Mouse (Mus musculus): ENCODE measurements at regions not wholly inside any gene's neighbourhood (a gene's known extent, or its start where the extent isn't known, plus 50 kb on each side); places are given as distances from the start of the nearest gene placed in this dataset.
A peak's percentile ranks its signal among the peaks of the same experiment; 100 is the strongest.
"Not testable (repeated sequence)": the region's sequence is repeated elsewhere in the genome, so short reads cannot be mapped to it uniquely, and the experiment has no call there.

DNA sequence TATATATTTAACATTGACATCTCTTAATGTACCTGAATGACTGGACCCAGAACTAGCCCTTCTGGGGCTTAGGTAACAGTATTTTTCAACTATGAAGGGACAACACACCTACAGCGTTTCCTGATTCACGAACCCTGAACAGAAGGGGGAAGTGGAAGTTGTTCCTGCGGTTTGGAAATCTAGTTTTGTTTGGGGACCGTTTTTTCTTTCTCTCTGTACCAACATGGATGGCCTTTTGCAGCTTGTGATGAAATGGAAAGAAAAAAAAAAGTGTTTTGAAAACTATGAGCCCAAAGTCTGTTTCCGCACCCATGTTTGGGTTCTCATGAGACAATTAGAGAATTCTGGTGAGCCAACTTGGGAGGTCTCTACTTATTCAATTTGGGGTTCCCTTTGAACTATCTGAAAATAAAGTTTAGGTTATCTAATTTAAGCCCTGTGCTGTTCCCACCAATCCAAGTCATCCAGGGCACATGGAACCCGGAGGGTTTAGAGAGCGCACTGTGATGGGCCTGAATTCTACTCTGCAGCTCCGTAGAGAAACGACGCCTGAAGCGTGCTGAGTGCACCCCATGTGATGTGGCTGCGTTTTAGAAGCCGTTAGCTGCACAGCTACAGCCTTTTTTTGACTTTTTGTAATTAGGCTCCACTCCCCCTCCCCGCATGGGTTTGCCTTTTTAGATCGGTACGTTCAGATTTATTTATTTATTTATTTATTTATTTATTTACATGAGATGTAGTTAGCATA lies 137.0 kb upstream of the Rapgef5 start:
- DNase-seq (ENCODE audit: low spot score in 2 of 2): peak in 1 of 2 experiments; percentile 0

DNA sequence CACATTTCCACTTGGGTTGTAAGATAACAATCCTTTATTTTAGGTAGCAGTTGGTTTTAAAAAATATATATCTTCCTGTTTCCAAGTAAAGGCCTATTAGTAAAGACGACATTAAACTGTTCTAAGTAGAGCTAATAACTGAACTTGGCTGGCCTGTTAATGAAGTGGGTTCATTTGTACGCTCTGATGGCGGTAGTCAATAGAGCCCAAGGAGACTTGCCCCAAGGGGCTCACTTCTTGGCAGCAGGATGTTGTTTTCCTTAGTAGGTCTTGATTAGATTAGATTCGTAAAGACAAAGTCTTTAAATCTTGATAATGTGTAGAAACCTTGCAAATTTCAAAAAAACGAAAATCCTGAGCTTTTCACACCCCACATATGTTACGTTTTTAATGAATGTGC lies 135.4 kb upstream of the Rapgef5 start:
- peak in 1 of 2 experiments; percentile 1 for DNase-seq (ENCODE audit: low spot score in 2 of 2)

DNA sequence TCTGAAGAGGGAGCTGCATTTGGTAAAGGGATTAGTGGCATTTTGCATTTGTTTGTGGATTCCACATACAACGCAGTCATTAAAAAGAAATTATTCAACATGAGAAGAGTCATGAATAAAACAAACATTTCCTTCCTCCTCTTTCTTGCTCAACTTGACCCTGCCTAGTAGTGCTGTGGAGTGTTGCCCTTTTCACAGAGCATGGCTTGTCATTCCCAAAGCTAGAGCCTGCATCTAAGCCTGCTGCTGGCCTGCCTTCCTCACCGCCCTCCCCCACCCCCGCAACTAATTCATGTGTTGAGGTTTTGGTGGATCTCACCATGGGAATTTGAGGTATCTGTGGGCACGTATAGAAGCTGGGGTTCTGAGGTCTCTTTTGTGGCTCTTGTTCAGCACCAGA lies 133.6 kb upstream of the Rapgef5 start:
- DNase-seq (ENCODE audit: low spot score in 2 of 2): not testable (repeated sequence)

DNA sequence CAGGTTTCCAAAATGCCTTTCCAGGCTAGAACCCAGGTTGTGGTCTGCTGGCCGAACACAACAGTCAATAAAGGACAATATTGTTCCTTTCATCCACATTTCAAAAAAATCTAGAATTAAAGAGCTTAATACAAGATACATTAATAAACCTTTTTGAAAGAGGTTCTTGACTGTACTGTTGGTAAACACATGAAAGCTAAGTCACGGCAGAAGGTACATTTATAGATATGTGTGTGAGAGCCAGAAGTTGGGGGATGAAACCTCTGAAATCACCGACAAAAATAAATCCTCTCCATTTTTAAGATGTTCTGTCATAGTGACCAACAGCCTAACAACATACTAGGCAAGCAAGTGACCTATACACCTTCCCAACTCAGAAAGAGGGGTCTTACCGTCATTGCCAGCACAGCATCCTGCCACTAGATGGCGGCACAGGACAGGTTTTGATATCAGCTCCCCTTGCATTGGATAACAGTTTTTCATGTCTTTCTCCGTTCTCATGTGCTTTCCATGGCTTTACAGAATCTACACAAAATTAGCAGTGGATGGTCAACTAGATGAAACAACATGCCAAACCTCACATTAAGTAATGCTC lies 131.1 kb upstream of the Rapgef5 start:
- DNase-seq (ENCODE audit: low spot score in 2 of 2): peak; percentile 82 to 85

DNA sequence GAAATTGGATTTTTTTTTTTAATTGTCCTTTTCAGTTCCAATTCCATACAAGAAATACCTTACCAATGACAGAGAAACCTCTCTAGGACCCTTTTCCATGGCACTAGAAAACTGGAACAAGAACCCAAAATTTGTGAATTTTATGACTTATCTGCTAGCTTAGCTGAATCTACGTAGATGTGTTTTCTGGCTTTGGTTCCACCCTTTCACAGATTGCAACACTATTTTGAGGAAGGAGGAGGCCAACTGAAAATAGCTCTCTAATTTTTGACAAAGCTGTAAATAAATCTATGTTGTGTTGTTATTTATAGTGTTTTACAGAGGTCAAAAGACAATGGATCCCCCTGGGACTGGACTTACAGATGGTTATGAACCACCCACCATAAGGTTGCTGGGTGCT lies 130.6 kb upstream of the Rapgef5 start:
- no peak for DNase-seq (ENCODE audit: low spot score in 2 of 2)

DNA sequence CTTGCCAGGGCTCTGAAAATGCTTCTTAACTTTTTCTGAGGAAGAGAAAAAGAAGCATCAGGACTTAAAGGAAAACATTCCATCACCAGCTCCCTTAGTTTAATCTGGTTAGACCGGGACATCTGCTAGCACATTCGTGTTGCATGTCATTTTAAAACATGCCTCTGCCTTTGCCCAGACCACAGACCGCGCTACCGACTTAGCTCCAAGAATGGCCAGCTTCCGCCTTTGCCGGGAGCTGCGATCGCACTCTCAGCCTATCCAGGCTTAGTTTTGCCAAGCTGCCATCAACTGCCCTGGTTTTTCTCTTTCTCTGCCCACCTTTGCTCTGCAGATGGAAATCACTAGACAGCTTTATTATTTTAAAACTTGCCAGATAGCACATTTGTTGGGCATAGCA lies 129.3 kb upstream of the Rapgef5 start:
- no peak for DNase-seq (ENCODE audit: low spot score in 2 of 2)

DNA sequence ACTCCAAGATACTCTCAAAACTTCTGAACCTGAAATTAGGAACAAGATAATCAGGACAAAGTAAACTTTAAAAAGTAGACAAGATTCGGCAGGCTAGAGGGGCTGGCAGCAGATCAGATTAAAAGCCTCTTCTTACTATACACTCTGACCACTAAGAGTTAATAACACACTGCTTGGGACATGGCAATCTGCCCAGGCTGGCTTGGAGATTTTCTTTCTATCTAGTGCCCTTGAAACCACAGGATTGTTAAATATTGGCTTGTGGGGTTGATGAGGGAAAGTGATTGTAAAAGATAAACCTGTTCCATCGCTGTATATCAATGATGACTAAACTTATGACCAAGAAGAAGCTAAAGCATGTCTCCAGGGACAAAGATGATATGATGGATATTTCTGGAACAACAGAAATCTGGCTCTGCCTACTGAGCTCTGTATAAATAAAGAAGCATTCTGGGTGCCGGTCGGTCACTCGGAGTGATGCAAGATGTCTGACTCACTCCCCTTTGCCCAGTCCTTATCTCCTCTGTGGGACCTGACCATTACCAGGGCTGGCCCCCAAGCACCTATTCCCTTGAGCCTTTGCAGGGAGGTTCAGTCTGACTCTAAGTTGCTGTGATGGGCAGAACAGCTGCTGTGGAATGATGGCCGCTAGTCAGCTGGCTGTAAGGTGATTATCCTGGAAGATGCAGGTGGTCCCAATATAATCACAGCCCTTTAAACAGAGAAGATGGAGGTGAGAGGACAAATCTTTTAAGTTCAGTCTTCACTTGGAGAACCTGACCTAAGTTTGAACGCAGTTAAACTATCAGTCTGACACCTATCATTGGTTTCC lies 126.5 kb upstream of the Rapgef5 start:
- DNase-seq (ENCODE audit: low spot score in 2 of 2): no peak

DNA sequence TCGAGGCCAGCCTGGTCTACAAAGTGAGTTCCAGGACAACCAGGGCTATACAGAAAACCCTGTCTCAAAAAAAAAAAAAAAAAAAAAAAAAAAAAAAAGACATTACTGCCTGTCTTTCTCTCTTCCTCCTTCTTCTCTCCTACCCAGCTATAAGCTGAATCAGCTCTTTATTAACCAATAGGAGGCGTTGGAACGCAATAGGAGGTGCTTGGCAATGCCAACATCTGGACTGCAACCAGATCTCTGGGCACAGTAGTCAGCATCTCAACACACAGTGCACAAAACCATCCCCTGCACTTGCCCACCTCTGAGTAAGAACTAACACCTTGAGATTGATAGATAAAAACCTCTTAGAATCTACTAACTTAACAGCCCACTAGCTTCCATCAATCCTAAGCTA lies 118.8 kb upstream of the Rapgef5 start:
- no peak for DNase-seq (ENCODE audit: low spot score in 2 of 2)

DNA sequence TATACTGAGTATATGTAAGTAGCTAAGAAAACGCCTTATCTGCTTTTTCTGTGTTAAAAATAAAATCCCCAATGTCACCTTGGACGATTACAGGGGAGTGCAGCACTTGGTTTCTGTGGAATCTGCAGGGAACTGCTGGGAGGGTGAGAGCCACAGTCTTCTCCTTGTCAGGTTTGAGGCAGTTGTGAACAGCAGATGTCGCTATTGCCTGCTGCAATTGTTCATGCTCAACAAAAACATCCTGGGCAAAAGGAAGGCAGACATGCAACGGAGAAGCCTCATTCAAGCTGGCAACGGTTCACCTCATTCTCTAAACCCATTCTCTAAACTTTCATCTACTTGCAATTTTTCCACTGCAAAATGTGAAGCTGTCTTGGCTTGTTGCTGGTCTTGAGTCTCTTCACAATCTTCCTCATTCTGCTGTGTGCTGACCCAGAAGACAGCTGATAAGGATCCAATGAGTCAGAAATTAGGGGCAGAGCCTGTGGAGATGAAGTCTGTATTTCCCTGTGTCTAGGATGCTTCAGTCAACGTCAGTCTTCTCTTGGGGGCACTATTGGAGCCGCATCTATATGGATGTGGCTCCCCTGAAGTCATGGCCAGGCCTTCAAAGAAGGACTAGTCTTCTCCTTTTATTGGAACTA lies 112.6 kb upstream of the Rapgef5 start:
- DNase-seq (ENCODE audit: low spot score in 2 of 2): peak; percentile 91 to 93

DNA sequence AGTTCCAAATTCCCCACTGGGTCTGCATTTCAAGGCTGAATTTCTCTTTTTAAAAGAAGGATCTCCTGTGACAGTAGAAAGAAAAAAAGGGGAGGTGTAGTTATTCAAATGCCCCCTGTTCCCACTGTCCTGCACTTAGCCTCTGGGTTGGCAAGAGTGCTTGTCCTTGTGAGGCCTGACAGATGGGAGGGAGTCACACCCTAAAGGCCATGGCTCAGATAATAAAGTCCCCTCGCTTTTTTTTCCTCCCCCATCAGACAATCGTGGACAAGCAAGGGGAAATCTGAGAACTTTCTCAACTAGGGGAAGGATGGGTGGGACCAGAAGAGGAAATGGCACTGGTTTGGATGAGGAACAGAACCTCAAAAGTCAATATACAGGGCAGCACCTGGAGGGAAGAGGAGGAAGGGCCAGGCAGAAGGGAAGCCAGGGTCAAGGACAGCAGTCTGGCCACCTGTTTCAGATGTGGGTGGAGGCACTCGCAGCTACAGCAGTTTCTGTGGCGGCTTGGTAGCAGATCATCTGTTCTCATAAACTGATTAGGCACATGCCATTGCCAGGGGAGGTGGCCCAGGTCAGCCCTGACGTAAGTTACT lies 112.0 kb upstream of the Rapgef5 start:
- DNase-seq (ENCODE audit: low spot score in 2 of 2): no peak

DNA sequence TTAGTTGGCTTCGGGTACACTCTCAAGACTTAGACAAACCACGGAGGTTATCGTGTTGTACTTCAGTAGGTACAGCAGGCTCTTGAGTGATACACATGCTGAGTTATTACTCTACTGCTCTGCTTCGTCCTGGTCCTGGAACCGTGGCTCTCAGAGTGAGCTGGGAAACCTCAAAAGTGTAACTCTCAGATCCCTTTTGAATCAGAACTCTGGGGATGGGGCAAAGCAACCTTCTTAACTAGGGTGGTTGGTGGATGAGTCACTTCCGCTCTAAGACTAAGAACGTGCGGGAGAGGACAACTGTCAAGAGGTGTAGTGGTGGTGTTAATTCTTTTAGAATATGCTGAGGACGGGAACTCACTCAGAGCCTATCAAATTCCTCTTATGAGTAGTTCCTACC lies 109.4 kb upstream of the Rapgef5 start:
- DNase-seq (ENCODE audit: low spot score in 2 of 2): no peak

DNA sequence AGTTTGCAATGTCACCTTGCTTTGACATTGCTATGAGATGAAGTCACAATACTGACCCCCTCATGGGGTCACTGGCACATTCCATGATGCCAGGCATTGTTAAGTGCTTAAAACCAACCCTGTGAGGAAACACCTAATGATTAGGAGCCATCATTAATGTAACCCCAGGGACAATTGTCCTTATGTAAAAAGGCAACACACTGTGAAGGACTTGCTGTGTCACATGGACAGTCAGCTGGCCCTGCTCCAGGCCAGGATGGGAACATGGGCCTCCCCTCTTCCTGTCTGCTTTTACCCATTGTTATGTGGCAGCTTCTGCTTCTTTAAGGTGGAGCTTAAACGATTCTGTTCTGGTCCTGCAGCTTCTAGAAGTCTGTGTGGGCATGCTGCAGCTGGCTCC lies 105.7 kb upstream of the Rapgef5 start:
- DNase-seq (ENCODE audit: low spot score in 2 of 2): no peak

DNA sequence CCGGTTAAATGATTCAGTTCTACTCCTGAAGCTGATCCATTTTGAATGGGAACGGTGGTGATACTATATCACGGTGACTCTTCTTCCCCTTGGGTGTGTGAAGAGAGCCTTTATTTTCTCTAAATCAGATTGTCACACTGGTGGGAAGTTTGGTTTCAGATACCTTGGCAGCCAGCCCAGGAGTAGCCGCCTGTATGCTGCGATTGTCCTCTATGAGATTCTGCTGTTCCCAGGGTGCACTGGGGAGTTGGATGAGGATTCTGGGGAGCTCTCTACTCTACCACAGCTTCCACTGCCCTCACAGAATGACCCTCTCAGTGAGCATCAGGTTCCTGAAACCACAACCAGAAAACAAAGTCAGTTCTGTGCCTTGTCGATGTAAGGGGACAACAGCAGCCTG lies 104.0 kb upstream of the Rapgef5 start:
- DNase-seq (ENCODE audit: low spot score in 2 of 2): peak in 1 of 2 experiments; percentile 32

DNA sequence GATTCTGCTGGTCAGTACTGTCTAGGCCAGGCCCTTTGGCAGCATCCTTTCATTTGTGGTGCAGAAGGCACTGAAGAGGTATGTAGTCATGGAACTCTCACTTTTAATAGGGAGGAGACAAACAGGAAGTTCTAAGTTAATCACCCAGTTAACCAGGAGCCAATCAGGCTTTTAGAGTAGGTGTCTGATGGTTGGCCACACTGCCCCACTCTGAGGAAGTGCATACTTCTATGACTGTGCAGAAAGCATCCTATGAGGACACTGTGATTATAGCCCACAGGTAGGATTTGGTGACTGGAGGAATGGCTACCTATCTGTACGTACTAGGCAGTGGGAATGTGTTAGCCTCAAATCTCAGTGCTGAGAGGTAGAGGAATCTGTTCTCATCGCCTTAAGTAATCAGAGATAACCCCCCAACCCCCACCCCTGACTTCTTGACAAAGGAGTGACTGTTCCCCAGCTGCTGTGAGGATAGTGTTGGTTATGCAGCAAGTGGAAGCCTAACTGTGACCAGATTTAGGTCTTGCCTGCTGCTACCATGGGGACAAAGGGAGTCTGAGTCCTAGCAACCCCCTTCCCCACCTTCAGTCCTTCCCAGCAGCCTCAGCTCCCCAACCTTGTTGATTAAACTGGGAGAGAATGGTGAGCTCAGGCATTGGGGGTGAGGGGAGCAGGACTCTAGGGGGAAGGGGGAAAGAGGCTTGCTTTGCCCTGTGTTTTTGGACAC lies 103.3 kb upstream of the Rapgef5 start:
- no peak for DNase-seq (ENCODE audit: low spot score in 2 of 2)

DNA sequence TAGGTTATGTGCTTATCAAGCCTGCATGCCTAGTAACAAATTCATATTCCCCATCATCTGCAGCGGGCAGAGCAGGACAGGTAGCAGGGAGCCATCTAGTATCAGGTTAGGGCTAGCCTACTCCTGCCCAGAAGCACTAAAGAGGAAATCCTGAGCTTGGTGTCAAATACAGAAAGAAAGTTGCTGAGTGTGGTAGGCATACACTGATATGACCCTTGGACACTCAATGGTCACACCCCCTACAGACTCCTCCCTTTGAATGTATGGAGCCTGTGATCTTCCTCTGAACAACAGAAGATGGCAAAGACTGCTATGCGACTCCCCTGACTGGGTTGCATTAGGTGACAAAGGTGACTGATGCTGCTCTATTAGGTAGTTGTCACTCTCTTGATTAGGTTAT lies 102.3 kb upstream of the Rapgef5 start:
- no peak for DNase-seq (ENCODE audit: low spot score in 2 of 2)

DNA sequence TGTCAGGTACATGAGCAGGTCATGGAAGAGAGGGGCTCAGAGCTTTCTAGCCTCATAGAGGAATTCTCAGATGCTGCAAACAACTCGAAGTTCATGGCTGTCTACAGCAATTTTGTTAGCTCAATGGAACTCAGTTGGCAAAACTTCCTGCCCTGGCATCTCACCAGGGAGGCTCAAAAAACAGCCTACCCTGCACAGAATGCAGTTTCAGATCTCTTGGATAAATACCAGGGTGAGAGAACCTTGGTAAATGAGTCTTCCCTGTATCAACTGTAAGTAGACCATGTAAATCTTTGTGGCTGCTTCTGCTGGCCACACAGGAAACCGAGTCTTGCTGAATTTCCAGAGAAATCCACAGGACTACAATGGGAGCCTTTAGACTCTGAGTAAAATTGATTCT lies 101.1 kb upstream of the Rapgef5 start:
- DNase-seq (ENCODE audit: low spot score in 2 of 2): no peak

DNA sequence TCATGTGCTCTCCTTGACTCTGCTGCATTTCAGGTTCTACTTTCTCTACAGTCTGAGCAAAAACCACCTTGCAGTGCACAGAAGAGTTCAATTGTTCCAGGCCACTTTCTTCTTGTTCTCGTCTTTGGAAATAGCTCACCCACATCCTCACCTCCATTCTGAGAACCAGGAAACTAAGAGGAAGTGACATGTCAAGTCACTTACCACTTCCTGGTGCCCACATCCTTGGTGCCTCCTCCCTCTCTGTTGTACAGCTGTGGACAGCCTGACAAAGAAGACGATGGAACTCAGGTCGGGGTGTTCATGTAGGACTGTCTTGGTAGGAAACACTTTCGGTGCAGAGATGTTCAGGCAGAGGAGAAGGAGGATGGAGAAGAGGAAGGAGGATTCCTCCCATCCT lies 98.3 kb upstream of the Rapgef5 start:
- DNase-seq (ENCODE audit: low spot score in 2 of 2): no peak

DNA sequence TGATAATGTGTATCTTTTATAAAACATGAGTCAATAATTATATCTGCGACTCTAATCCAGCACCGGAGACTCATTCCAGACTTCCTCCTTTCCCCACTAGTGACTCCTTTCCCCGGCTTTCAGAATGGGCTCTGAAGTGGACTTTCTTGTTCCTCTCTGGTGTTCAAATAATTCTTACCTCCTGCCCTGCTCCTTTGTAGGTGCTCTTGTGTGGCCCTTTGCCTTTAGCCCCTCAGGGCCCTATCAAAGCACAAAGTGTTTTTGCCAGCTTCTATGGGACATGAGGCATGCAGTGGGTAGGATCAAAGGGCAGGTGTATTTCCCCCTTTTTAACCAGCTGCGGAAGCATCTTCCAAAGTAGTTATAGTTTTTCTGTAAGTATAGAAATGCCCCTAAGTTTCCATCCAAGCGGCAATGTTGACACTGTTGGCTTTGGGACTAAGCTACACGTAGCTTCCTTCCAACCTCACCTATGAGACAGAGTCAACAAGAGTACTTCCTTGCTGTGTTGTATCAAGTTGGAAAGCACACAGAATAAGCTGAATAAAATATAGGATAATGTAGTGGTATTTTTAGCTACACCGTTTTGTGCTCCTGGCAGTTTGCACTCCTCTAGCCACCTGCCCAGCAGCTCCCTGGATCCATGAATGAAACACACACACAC lies 93.8 kb upstream of the Rapgef5 start:
- DNase-seq (ENCODE audit: low spot score in 2 of 2): no peak

DNA sequence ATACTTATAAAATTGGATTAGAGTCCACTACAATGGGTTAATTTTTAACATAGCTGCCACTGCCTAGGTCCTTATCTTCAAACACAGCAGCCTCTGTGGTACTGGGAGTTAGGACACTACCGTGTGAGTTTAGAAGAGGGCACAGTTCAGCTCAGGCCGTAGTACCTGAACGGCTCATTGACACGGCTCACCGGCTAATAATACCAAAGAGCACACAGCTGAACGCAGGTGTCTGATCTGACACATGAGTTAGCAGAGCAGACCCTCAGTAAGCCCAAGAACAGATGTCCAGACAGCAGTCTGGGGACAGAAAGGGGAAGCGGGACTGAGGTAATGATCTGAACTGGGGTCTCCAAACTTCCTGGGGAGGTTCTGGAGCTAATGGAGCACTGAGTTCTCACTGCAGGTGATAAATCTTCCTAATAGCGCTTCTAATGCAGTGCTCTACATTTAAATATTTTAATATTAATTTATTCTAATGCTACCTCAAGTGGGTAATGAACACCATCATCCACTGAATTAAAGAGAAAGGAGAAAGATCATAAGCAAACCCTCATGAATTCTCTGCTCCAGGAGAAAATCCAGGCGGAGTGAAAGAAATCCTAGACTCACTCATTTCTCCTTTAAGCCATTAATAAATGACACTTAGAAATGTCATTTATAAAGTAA lies 90.8 kb upstream of the Rapgef5 start:
- no peak for DNase-seq (ENCODE audit: low spot score in 2 of 2)

DNA sequence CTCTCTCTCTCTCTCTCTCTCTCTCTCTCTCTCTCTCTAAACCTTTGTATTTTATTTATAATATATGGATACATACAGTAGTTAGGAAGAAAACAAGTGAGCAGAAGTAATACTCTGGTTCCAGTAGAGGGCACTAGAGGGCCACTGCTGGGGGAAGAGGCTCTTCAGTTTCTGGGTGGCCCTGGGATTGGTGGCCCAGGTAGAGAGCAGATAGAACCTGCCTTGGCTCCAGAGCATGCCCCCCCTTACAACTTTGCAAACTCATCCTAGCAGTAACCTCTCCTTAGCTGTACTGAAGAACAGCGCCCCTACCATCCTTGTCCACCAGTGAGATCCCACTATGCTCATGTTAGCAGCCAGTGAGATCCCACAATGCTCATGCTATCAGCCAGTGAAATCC lies 88.8 kb upstream of the Rapgef5 start:
- DNase-seq (ENCODE audit: low spot score in 2 of 2): peak; percentile 44 to 68

Data from right cerebral cortex, adult 2 months (tissue).